Mouse (Mus musculus) kidney, embryonic 15.5 days (tissue): Measurements from ENCODE around the gene Plxnc1. TPM values are rescaled to one million over a fixed set of nuclear protein-coding genes. Genes with fewer than 3 reads are reported as not detected.

Experiments used
- ATAC-seq: fragments of 200-750 bp; cut with Nextera tagmentation; replicated peaks from 2 replicates; pipeline ENCODE4 v1.8.0; 2017; ENCODE audit warnings: moderate TSS enrichment; ENCODE audit not compliant: low FRiP score
- H3K27ac ChIP-seq: fragments of 300-500 bp; sonication (generic); 2 replicates; pipeline ENCODE4 v1.5.1; 2015; ENCODE audit warnings: mild to moderate bottlenecking, inconsistent platforms
- H3K27me3 ChIP-seq: fragments of 300-500 bp; sonication (generic); 2 replicates; pipeline ENCODE4 v1.6.1; 2015; ENCODE audit warnings: inconsistent platforms
- H3K36me3 ChIP-seq: fragments of 300-500 bp; sonication (generic); 2 replicates; pipeline ENCODE4 v1.6.1; 2015; ENCODE audit warnings: inconsistent platforms
- H3K4me1 ChIP-seq: fragments of 300-500 bp; sonication (generic); 2 replicates; pipeline ENCODE4 v1.6.1; 2015; ENCODE audit warnings: inconsistent platforms
- H3K4me2 ChIP-seq: fragments of 300-500 bp; sonication (generic); 2 replicates; pipeline ENCODE4 v1.6.1; 2015; ENCODE audit warnings: moderate library complexity, mild to moderate bottlenecking, inconsistent platforms
- H3K4me3 ChIP-seq: fragments of 300-500 bp; sonication (generic); replicated peaks from 2 replicates; pipeline ENCODE4 v1.5.1; 2015; ENCODE audit warnings: mild to moderate bottlenecking, inconsistent platforms
- H3K9ac ChIP-seq: fragments of 300-500 bp; sonication (generic); 2 replicates; pipeline ENCODE4 v1.6.1; 2015; ENCODE audit warnings: mild to moderate bottlenecking, inconsistent platforms
- H3K9me3 ChIP-seq: fragments of 300-500 bp; sonication (generic); replicated peaks from 2 replicates; pipeline ENCODE4 v1.6.1; 2016; ENCODE audit warnings: inconsistent platforms
- WGBS: fragments of 180-500 bp; shearing (Covaris S2); methylation state at CpG from one replicate; pipeline ENCODE4 v1.1.7; 2015; ENCODE audit warnings: mixed read lengths; 5-methylcytosine and 5-hydroxymethylcytosine counted together
- polyA plus RNA-seq: library from polyadenylated mRNA; unstranded; fragments of >200 nt; fragmentation: Nextera tagmentation; extraction: Ambion mirVana; gene quantifications from 2 replicates; pipeline ENCODE4 v1.2.1, GENCODE M21; 2015

The Plxnc1 gene
- polyA plus RNA-seq, 1 experiment from 2014 or later: 1.8 TPM

GRCm38 (mm10) chr10:94945206-94945711, 624 bp upstream of the Plxnc1 start:
- Histone ChIP-seq H3K27me3 (peaks cover 70% of the 10 kb centered on the region), H3K4me3 (peak overlapping the region; percentile 79), H3K36me3 (no peaks in the 10 kb centered on the region), H3K9me3 (no peaks in the 10 kb centered on the region), H3K4me2 (peak overlapping the region; percentile 97), H3K4me1 (peaks cover 30% of the 10 kb centered on the region), H3K9ac (peak overlapping the region; percentile 66), H3K27ac (no peak overlapping the region)
- ATAC-seq: no peak
- under 1% methylated on average over 36 of the region's 36 CpGs for WGBS

GRCm38 (mm10) chr10:94943846-94944690, 567 bp downstream of the Plxnc1 start:
- ATAC-seq: peak; percentile 30; the same call in 1 of the 2 replicates
- H3K36me3 ChIP-seq: no peaks in the 10 kb centered on the region
- no peaks in the 10 kb centered on the region for H3K9me3 ChIP-seq
- H3K4me1 ChIP-seq: peaks cover 33% of the 10 kb centered on the region
- under 1% methylated on average over 86 of the region's 110 CpGs for WGBS
- peak overlapping the region; percentile 79 for H3K4me3 ChIP-seq
- H3K4me2 ChIP-seq: peak overlapping the region; percentile 97
- H3K27me3 ChIP-seq: peaks cover 70% of the 10 kb centered on the region
- no peak overlapping the region for H3K27ac ChIP-seq
- H3K9ac ChIP-seq: peak overlapping the region; percentile 66

DNA sequence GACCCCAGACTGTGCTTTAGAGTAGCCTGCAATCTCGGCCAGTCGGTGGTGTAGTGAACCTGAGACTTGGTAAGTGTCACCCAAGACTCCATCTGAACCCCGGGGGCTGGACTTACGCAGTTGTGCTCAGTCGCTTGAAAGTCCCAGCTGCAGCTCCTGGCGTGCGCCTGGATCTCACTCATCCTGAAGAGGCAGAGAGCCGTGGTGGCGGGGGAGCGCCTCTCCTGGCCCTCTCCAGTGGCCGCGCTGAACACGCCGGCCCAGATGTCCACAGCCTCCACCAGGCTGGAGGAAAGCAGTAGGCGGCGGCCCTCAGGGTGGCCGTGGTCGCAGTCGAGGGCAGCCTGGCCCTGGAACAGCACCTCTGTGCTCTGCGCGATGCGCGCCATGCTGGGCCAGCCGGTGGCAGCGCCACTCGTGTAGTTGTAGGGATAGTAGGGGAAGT, 1.2 kb downstream of the Plxnc1 start:
- Histone ChIP-seq H3K4me3 (peak overlapping the region; percentile 79), H3K36me3 (no peaks in the 10 kb centered on the region), H3K27ac (no peak overlapping the region), H3K4me1 (peaks cover 33% of the 10 kb centered on the region), H3K9ac (peak overlapping the region; percentile 66), H3K9me3 (no peaks in the 10 kb centered on the region), H3K27me3 (peaks cover 68% of the 10 kb centered on the region), H3K4me2 (peak overlapping the region; percentile 97)
- under 1% methylated on average over 26 of the region's 26 CpGs for WGBS
- ATAC-seq: peak; percentile 26; the same call in 1 of the 2 replicates

GRCm38 (mm10) chr10:94942449-94943041, 2.1 kb downstream of the Plxnc1 start:
- Histone ChIP-seq H3K4me3 (peak overlapping the region; percentile 79), H3K4me1 (peaks cover 33% of the 10 kb centered on the region), H3K9me3 (no peaks in the 10 kb centered on the region), H3K27ac (no peak overlapping the region), H3K27me3 (peaks cover 62% of the 10 kb centered on the region), H3K36me3 (no peaks in the 10 kb centered on the region), H3K9ac (peak overlapping the region; percentile 66; the same call in 1 of the 2 replicates), H3K4me2 (peak overlapping the region; percentile 97)
- ATAC-seq: peak; percentile 57; the same call in 1 of the 2 replicates
- WGBS: 2% methylated on average over 17 of the region's 17 CpGs

- ATAC-seq: no peak
- Histone ChIP-seq H3K4me2 (no peak overlapping the region), H3K4me3 (no peak overlapping the region), H3K27ac (no peak overlapping the region), H3K4me1 (peaks cover 33% of the 10 kb centered on the region), H3K9me3 (no peaks in the 10 kb centered on the region), H3K27me3 (peaks cover 54% of the 10 kb centered on the region), H3K36me3 (no peaks in the 10 kb centered on the region), H3K9ac (no peak overlapping the region)
- 39% methylated on average over 4 of the region's 4 CpGs for WGBS
Measured at GRCm38 (mm10) chr10:94941551-94941950, 3.1 kb downstream of the Plxnc1 start.

- no peak overlapping the region for H3K27ac ChIP-seq
- no peak overlapping the region for H3K4me3 ChIP-seq
- H3K4me2 ChIP-seq: no peak overlapping the region
- peaks cover 33% of the 10 kb centered on the region for H3K4me1 ChIP-seq
- no peaks in the 10 kb centered on the region for H3K36me3 ChIP-seq
- no peaks in the 10 kb centered on the region for H3K9me3 ChIP-seq
- WGBS: 26% methylated on average over 7 of the region's 7 CpGs
- no peak for ATAC-seq
- peaks cover 46% of the 10 kb centered on the region for H3K27me3 ChIP-seq
- H3K9ac ChIP-seq: no peak overlapping the region
Measured at GRCm38 (mm10) chr10:94940786-94941185, 3.8 kb downstream of the Plxnc1 start.

- peaks cover 28% of the 10 kb centered on the region for H3K4me1 ChIP-seq
- H3K27me3 ChIP-seq: peaks cover 39% of the 10 kb centered on the region
- ATAC-seq: no peak
- 64% methylated on average over 2 of the region's 2 CpGs for WGBS
- H3K27ac ChIP-seq: no peak overlapping the region
- H3K9me3 ChIP-seq: no peaks in the 10 kb centered on the region
- H3K9ac ChIP-seq: no peak overlapping the region
- no peaks in the 10 kb centered on the region for H3K36me3 ChIP-seq
- no peak overlapping the region for H3K4me2 ChIP-seq
- H3K4me3 ChIP-seq: no peak overlapping the region
Measured at GRCm38 (mm10) chr10:94940061-94940460, 4.6 kb downstream of the Plxnc1 start.

- no peak for ATAC-seq
- Histone ChIP-seq H3K4me3 (no peak overlapping the region), H3K4me2 (no peak overlapping the region), H3K27ac (no peak overlapping the region), H3K9me3 (no peaks in the 10 kb centered on the region), H3K9ac (no peak overlapping the region), H3K4me1 (peaks cover 20% of the 10 kb centered on the region), H3K36me3 (no peaks in the 10 kb centered on the region), H3K27me3 (peaks cover 33% of the 10 kb centered on the region)
- WGBS: 90% methylated on average over 2 of the region's 2 CpGs
Measured at GRCm38 (mm10) chr10:94938899-94939298, 5.7 kb downstream of the Plxnc1 start.

DNA sequence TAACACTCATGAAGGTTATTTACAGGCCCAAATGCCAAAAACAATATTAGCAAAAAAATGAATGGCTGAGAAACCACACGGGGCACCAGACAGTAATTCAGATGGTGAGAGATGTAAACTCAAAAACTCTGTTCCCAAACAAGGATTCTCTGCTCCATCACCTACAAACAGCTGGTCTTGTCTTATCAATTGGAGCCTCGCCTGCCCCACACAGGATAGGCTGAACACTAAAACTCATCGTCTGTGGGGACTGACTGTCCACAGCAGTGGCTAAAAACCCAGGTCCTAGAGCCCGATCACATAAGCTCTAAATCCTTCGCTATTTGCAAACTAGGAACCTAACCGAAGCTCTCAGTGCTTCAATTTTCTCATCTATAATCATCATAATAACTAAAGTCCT, 6.3 kb downstream of the Plxnc1 start:
- Histone ChIP-seq H3K9me3 (no peaks in the 10 kb centered on the region), H3K27ac (no peak overlapping the region), H3K4me1 (peaks cover 16% of the 10 kb centered on the region), H3K9ac (no peak overlapping the region), H3K4me2 (no peak overlapping the region), H3K4me3 (no peak overlapping the region), H3K27me3 (peaks cover 27% of the 10 kb centered on the region), H3K36me3 (no peaks in the 10 kb centered on the region)
- no peak for ATAC-seq
- 87% methylated on average over 6 of the region's 6 CpGs for WGBS

- H3K4me2 ChIP-seq: no peak overlapping the region
- H3K9ac ChIP-seq: no peak overlapping the region
- H3K36me3 ChIP-seq: no peaks in the 10 kb centered on the region
- ATAC-seq: no peak
- H3K9me3 ChIP-seq: no peaks in the 10 kb centered on the region
- 0 out of 2 replicates have a peak, but pooled peaks cover under 1% of the 10 kb centered on the region for H3K27me3 ChIP-seq
- H3K27ac ChIP-seq: no peak overlapping the region
- H3K4me1 ChIP-seq: peaks cover 22% of the 10 kb centered on the region
- 89% methylated on average over 4 of the region's 4 CpGs for WGBS
- no peak overlapping the region for H3K4me3 ChIP-seq
Measured at GRCm38 (mm10) chr10:94935270-94935669, 9.4 kb downstream of the Plxnc1 start.

GRCm38 (mm10) chr10:94934151-94934614, 10.5 kb downstream of the Plxnc1 start:
- Histone ChIP-seq H3K4me3 (no peak overlapping the region), H3K4me2 (no peak overlapping the region), H3K27ac (no peak overlapping the region), H3K9me3 (no peaks in the 10 kb centered on the region), H3K9ac (no peak overlapping the region), H3K36me3 (no peaks in the 10 kb centered on the region), H3K4me1 (peaks cover 19% of the 10 kb centered on the region), H3K27me3 (no peaks in the 10 kb centered on the region)
- no peak for ATAC-seq
- 86% methylated on average over 9 of the region's 9 CpGs for WGBS
